Comparison of ENCODE assay signal across 7 mouse cellular contexts in genomic region chr11:107994487-107994886, GRCm38 (mm10).
DNase-seq lines count a peak whose midpoint lies in the region; ATAC-seq and TF ChIP-seq lines count a peak whose summit lies in the region.

No protein-coding gene starts in this region.

- peak; percentile 36; the same call in 1 of the 2 replicates for TF ChIP-seq CTCF in lung, adult 2 months (IDR thresholded peaks at IDR 0.05; ENCODE audit: insufficient read depth, low read length)

- ATAC-seq in forebrain, embryonic 14.5 days, result 0 out of 2 replicates have a peak, but pooled peaks have one; percentile 37

- TF ChIP-seq POLR2A in lung, adult 2 months (IDR thresholded peaks at IDR 0.05; ENCODE audit: borderline replicate concordance, extremely low read depth, low read depth, low read length), result no peak

- 45% methylated on average over 6 of the region's 6 CpGs for WGBS in forebrain, embryonic 14.5 days
- 56% methylated on average over 6 of the region's 6 CpGs for WGBS in lung, adult 2 months

- H3K9ac ChIP-seq in ES-E14 (ENCODE audit: insufficient read depth, low read depth, low read length, poor library complexity, severe bottlenecking), result peak overlapping the region; percentile 52; the same call in 1 of the 2 replicates
- no peak overlapping the region for H3K9ac ChIP-seq in forebrain, embryonic 14.5 days (ENCODE audit: low read length)

- no peaks in the 10 kb centered on the region for H3K9me3 ChIP-seq in ES-E14 (ENCODE audit: control insufficient read depth, insufficient read depth, low read depth, low read length)
- H3K9me3 ChIP-seq in forebrain, embryonic 14.5 days (replicated peaks; ENCODE audit: control insufficient read depth, low read length), result no peaks in the 10 kb centered on the region

- no peaks in the 10 kb centered on the region for H3K27me3 ChIP-seq in forebrain, embryonic 14.5 days (replicated peaks; ENCODE audit: control insufficient read depth, insufficient read depth, low read length)

- H3K4me3 ChIP-seq in ES-E14 (ENCODE audit: insufficient read depth in 1 of 2, low read depth in 1 of 2, low read length in 2 of 2, poor library complexity in 1 of 2, severe bottlenecking in 1 of 2), result no peak overlapping the region
- no peak overlapping the region for H3K4me3 ChIP-seq in forebrain, embryonic 14.5 days (ENCODE audit: low read depth, low read length)
- no peak overlapping the region for H3K4me3 ChIP-seq in lung, adult 2 months (replicated peaks; ENCODE audit: extremely low read depth, low read depth, low read length)

- peaks cover 13 to 36% of the 10 kb centered on the region in 2 experiments; a peak in 3 of 4 replicates for H3K4me1 ChIP-seq in ES-E14 (ENCODE audit: control insufficient read depth in 2 of 2, insufficient read depth in 2 of 2, low read length in 2 of 2, poor library complexity in 1 of 2)
- H3K4me1 ChIP-seq in forebrain, embryonic 14.5 days (ENCODE audit: control insufficient read depth, insufficient read depth, low read length), result no peaks in the 10 kb centered on the region
- H3K4me1 ChIP-seq in lung, adult 2 months (ENCODE audit: control insufficient read depth, insufficient read depth, low read length), result no peaks in the 10 kb centered on the region

- in situ Hi-C loops in ES-E14 (cut with MboI; ENCODE audit: low sequenced_read_pairs in 2 of 2, unreplicated experiment in 2 of 2), result loop anchor here in 1 of 2 experiments (5.0 to 10.0 kb wide), 2 partner anchors 132 to 200 kb away; partner anchors contain the start of gene Cacng4

- H3K36me3 ChIP-seq in ES-E14 (ENCODE audit: control insufficient read depth, insufficient read depth, low read length, poor library complexity, severe bottlenecking), result no peaks in the 10 kb centered on the region
- H3K36me3 ChIP-seq in forebrain, embryonic 14.5 days (ENCODE audit: control insufficient read depth, insufficient read depth, low read length), result no peaks in the 10 kb centered on the region

- DNase-seq in CD4-positive helper T cell, adult 2 months (ENCODE audit: low read depth, low spot score), result peak; percentile 52
- peak; percentile 70 for DNase-seq in ES-E14 (ENCODE audit: low read depth, low spot score)
- peak; percentile 31 for DNase-seq in c-Kit-positive CD71-positive TER-119-positive erythroid progenitor cells, embryonic 14.5 days (ENCODE audit: low spot score)
- DNase-seq in forebrain, embryonic 14.5 days (ENCODE audit: low spot score), result peak; percentile 91
- DNase-seq in kidney, postnatal 36 days, result peak; percentile 56 to 60
- DNase-seq in lung, adult 2 months, result peak; percentile 13
- DNase-seq in skeletal muscle tissue, adult 2 months (ENCODE audit: low read depth, low spot score), result peak; percentile 23

- no peak overlapping the region for H3K4me2 ChIP-seq in forebrain, embryonic 14.5 days (ENCODE audit: low read length)

- peak overlapping the region; percentile 55; the same call in 1 of the 2 replicates for H3K27ac ChIP-seq in ES-E14 (ENCODE audit: insufficient read depth, low read depth, low read length, poor library complexity, severe bottlenecking)
- H3K27ac ChIP-seq in forebrain, embryonic 14.5 days (ENCODE audit: low read depth, low read length), result no peak overlapping the region

TF ChIP-seq in ES-E14, 5 proteins besides CTCF, POLR2A, EP300 and RAD21:
- TF ChIP-seq HCFC1 (IDR thresholded peaks at IDR 0.05; ENCODE audit: borderline replicate concordance, insufficient read depth, low read length) (no peak), ZC3H11A (IDR thresholded peaks at IDR 0.05; ENCODE audit: borderline replicate concordance, low read depth, low read length) (peak; percentile 92)

Comparison
In these comparisons a context has a peak if more than half of its experiments do, and no peak if none do; other contexts are left out.
1. DNase-seq: peak in every context shown above with its lines; median percentile 91 in forebrain, embryonic 14.5 days; 70 in ES-E14; 58 in kidney, postnatal 36 days; 52 in CD4-positive helper T cell, adult 2 months; 31 in c-Kit-positive CD71-positive TER-119-positive erythroid progenitor cells, embryonic 14.5 days; 23 in skeletal muscle tissue, adult 2 months; 13 in lung, adult 2 months.